Mouse (Mus musculus) testis, adult 2 months (tissue): ENCODE results near the gene Lamtor5.

Experiments
- CTCF ChIP-seq: fragments of 200-500 bp; IDR thresholded peaks from 2 replicates; pipeline ENCODE4 v1.5.1; 2012; ENCODE audit warnings: low read depth, mild to moderate bottlenecking, inconsistent platforms, low read length, moderate library complexity; ENCODE audit not compliant: control insufficient read depth, insufficient read depth, insufficient replicate concordance
- POLR2A ChIP-seq: fragments of 200-500 bp; IDR thresholded peaks from 2 replicates; pipeline ENCODE4 v1.6.1; 2012; ENCODE audit warnings: low read depth, mild to moderate bottlenecking, inconsistent platforms, low read length, moderate library complexity; ENCODE audit not compliant: control insufficient read depth

DNA sequence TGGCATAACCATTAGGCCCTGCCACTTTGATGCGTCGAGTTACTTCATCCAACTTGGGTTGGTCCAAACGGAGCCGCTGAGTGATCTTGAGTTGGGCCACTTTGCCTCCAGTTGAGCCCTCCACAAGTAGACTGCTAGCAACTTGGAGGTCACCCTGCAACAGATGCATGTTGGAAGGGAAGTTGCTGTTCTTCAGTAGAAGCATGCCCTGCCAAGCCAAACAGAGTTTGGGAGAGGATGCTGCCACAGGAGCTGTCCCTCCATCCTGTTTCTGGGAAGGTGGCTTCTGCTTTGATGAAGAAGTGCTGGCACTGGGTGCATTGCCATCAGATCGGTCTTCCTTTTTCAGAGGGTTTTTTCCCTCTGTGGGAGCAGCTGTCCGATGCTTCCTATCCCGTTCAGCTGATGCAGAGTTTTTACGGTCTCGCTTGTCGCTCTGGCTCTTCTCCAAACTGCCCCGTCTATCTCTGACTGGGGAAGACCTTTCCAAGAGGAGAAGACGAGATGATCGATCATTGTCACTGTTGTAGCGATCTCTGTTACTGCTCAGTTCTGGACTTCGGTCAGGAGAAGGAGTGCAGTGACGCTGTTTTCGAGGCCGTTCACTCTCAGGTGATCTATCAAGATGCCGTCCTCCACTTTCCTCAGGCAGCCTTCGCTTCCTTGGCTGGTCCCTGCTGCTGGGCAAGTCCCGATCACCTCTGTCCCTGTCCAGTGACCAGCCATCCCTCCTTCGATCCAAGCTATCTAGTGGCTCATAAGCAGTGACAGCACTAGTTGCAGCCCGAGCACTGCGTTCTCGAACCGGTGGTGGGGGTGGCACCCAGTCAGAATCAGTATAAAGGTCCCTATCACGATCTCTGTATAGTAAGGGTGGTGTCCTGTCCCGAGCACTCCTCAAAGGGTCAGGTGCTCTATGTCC, 52.1 kb downstream of the Lamtor5 start:
- TF ChIP-seq POLR2A (no peak), CTCF (no peak)
